In the genomic region with DNA sequence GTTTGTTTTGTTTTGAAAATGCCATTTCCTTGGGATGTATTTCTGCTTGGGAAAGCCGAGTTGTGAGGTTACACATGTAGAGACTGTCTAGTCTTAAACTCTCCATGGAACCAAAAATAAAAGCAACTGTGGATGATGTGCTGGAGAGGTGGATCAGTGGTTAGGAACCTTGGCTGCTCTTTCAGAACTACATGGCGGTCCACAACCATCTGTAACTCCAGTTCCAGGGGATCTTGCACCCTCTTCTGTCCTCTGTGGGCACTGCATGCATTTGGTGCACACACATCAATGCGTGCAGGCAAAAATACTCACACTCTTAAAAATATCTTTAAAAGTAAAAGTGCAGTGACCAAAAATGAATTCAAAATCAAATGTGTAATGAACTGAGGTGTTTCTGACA, we compare ENCODE assay signal across 8 mouse cellular contexts. TPM values are rescaled to one million over a fixed set of nuclear protein-coding genes. Genes with fewer than 3 reads are reported as not detected.
DNase-seq lines count a peak whose midpoint lies in the region.

No protein-coding gene starts in this region.

- intact Hi-C loops in gastrocnemius, postnatal 14 days (cut with DNase I; ENCODE audit: low total_unique reads) = loop anchor here (10.0 kb wide), 2 partner anchors 196 to 424 kb away; no protein-coding TSS in a partner anchor
- intact Hi-C loops in heart, postnatal 25 days (cut with DNase I) = loop anchor here (5.0 to 10.0 kb wide), 2 partner anchors 109 to 174 kb away; partner anchors contain the start of gene Wipi1

- peak; percentile 21 for DNase-seq in gastrocnemius, postnatal 10 days
- DNase-seq in gastrocnemius, postnatal 14 days = no peak
- DNase-seq in urinary bladder, postnatal 14 days (ENCODE audit: low spot score) = peak; percentile 36
- DNase-seq in urinary bladder, postnatal 25 days (ENCODE audit: low spot score) = no peak
- DNase-seq in embryo, embryonic 9.5 days (ENCODE audit: extremely low spot score) = peak; percentile 28
- peak; percentile 60 for DNase-seq in lung, postnatal 14 days
- DNase-seq in frontal cortex, postnatal 14 days (ENCODE audit: low spot score in 2 of 2) = no peak
- DNase-seq in heart, postnatal 25 days (ENCODE audit: low spot score) = no peak

RNA-seq across cellular contexts. Expression of gene Amz2, which starts 15.4 kb away (rescaled TPM):
- 10 to 100 TPM; 48.8 to 49.5 TPM for total RNA-seq in gastrocnemius, postnatal 10 days (2021)
- 10 to 100 TPM; 40.0 to 46.2 TPM for total RNA-seq in gastrocnemius, postnatal 14 days (2021)
- total RNA-seq in heart, postnatal 25 days (2021) = 10 to 100 TPM; 51.4 to 60.5 TPM

RNA-seq across cellular contexts. Expression of gene 9930022D16Rik, which starts 27.4 kb away (rescaled TPM):
- not detected for total RNA-seq in gastrocnemius, postnatal 10 days (2021)
- not detected for total RNA-seq in gastrocnemius, postnatal 14 days (2021)
- total RNA-seq in heart, postnatal 25 days (2021) = not detected

RNA-seq across cellular contexts. Expression of gene Arsg, which starts 32.1 kb away (rescaled TPM):
- total RNA-seq in gastrocnemius, postnatal 10 days (2021) = 10 to 100 TPM in 1 of 2 experiments, 1 to 10 TPM in 1; 9.3 to 12.3 TPM
- total RNA-seq in gastrocnemius, postnatal 14 days (2021) = 1 to 10 TPM; 5.7 to 7.1 TPM
- total RNA-seq in heart, postnatal 25 days (2021) = 1 to 10 TPM; 1.3 to 1.9 TPM

RNA-seq across cellular contexts. Expression of gene Slc16a6, which starts 32.3 kb away (rescaled TPM):
- 10 to 100 TPM; 18.6 to 20.8 TPM for total RNA-seq in gastrocnemius, postnatal 10 days (2021)
- total RNA-seq in gastrocnemius, postnatal 14 days (2021) = 10 to 100 TPM; 10.9 to 19.9 TPM
- total RNA-seq in heart, postnatal 25 days (2021) = 1 to 10 TPM; 7.7 to 8.8 TPM

Comparison
In these comparisons a context has a peak if more than half of its experiments do, and no peak if none do; other contexts are left out.
1. DNase-seq: peak in gastrocnemius, postnatal 10 days (single experiment), urinary bladder, postnatal 14 days (single experiment), embryo, embryonic 9.5 days (single experiment) and lung, postnatal 14 days (single experiment); none in gastrocnemius, postnatal 14 days (single experiment), urinary bladder, postnatal 25 days (single experiment), frontal cortex, postnatal 14 days (0 of 2) and heart, postnatal 25 days (single experiment).